ENCODE assay signal across 13 mouse cellular contexts in the genomic region with DNA sequence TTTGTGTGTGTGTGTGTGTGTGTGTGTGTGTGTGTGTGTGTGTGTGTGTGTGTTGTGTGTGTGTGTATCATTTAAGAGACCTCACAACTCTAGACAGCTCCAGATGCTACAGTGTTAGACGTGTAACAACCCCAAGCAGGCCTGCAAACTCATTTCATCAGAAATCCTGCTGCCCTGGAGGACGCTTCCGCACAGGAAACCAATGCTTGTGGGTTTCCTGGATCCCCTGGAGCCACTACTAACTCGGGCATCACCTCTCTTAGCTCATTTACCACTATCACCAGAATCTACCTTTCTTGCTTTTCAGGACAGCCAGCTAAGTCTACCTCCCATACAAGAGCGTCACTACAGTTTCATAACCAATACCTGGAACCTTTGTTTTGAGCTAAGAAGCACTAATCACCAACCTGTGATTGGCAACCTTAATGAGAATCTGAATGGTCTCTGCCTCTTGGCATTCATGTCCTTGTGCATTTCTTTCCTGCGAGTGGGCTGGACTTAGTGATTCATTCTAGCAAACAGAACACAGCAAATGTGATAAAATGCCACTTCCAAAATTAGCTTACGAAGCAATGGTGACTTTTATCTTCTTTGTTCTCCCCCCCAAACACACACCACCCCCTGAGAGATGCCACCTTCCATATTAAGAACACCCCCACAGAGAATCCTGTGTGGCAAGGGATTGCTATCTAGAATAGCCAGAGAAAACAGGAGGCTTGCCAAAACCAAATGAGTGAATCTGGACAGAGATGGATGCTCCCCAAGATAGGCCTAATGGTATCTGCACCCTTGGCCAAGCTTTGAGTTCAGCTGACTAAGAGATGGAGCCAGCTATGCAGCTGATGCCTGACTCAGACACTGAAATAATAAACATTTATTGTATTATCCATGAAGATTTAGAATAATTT.
DNase-seq lines count a peak whose midpoint lies in the region; ATAC-seq and TF ChIP-seq lines count a peak whose summit lies in the region.
"Had no signal": no experiment of that assay in that cellular context is flagged by ENCODE, and none has a peak within 500 bp of the region (broad histone marks: within the 10 kb centered on the region; RNA-seq: fewer than 3 reads in every experiment).

No protein-coding gene starts in this region.

- no peaks in the 10 kb centered on the region for H3K27me3 ChIP-seq in lung, embryonic 14.5 days (ENCODE audit: insufficient read depth, low read length)
- H3K27me3 ChIP-seq in cerebellum, adult 2 months (ENCODE audit: control insufficient read depth, insufficient read depth, low read length), result no peaks in the 10 kb centered on the region
- no peaks in the 10 kb centered on the region for H3K27me3 ChIP-seq in hindbrain, embryonic 13.5 days
- H3K27me3 ChIP-seq: intestine, embryonic 15.5 days; limb, embryonic 13.5 days had no signal

- no peak for TF ChIP-seq CTCF in lung, embryonic 14.5 days (IDR thresholded peaks at IDR 0.05; ENCODE audit: low read depth)
- TF ChIP-seq CTCF in cerebellum, adult 2 months (IDR thresholded peaks at IDR 0.05; ENCODE audit: borderline replicate concordance, insufficient read depth, low read depth, low read length), result no peak

- no peak overlapping the region for H3K4me3 ChIP-seq in lung, embryonic 14.5 days (ENCODE audit: low read depth, low read length)
- no peak overlapping the region for H3K4me3 ChIP-seq in cerebellum, adult 2 months (replicated peaks; ENCODE audit: insufficient read depth, low read depth, low read length)
- H3K4me3 ChIP-seq in hindbrain, embryonic 13.5 days, result no peak overlapping the region
- H3K4me3 ChIP-seq: heart, embryonic 10.5 days; intestine, embryonic 15.5 days; limb, embryonic 13.5 days had no signal

- no peak overlapping the region for H3K27ac ChIP-seq in lung, embryonic 14.5 days (ENCODE audit: low read depth)
- peak overlapping the region; percentile 89 for H3K27ac ChIP-seq in cerebellum, adult 2 months (ENCODE audit: insufficient read depth, low read length)
- no peak overlapping the region for H3K27ac ChIP-seq in hindbrain, embryonic 13.5 days
- H3K27ac ChIP-seq: heart, embryonic 10.5 days; intestine, embryonic 15.5 days; limb, embryonic 13.5 days had no signal

- no peak overlapping the region for H3K9ac ChIP-seq in lung, embryonic 14.5 days
- H3K9ac ChIP-seq in hindbrain, embryonic 13.5 days, result no peak overlapping the region
- H3K9ac ChIP-seq: intestine, embryonic 15.5 days; limb, embryonic 13.5 days; liver, postnatal 0 days had no signal

- TF ChIP-seq POLR2A in cerebellum, adult 2 months (IDR thresholded peaks at IDR 0.05; ENCODE audit: borderline replicate concordance, insufficient read depth, low read length), result no peak

- H3K36me3 ChIP-seq in lung, embryonic 14.5 days (ENCODE audit: insufficient read depth), result no peaks in the 10 kb centered on the region
- H3K36me3 ChIP-seq in hindbrain, embryonic 13.5 days, result no peaks in the 10 kb centered on the region
- H3K36me3 ChIP-seq: heart, embryonic 10.5 days; intestine, embryonic 15.5 days; limb, embryonic 13.5 days had no signal

- H3K9me3 ChIP-seq in lung, embryonic 14.5 days (ENCODE audit: low read depth, low read length), result no peaks in the 10 kb centered on the region
- no peaks in the 10 kb centered on the region for H3K9me3 ChIP-seq in hindbrain, embryonic 13.5 days
- H3K9me3 ChIP-seq: heart, embryonic 10.5 days; intestine, embryonic 15.5 days; limb, embryonic 13.5 days had no signal

- no peak overlapping the region for H3K4me2 ChIP-seq in lung, embryonic 14.5 days
- H3K4me2 ChIP-seq in hindbrain, embryonic 13.5 days, result no peak overlapping the region
- H3K4me2 ChIP-seq: intestine, embryonic 15.5 days; limb, embryonic 13.5 days had no signal

- no peaks in the 10 kb centered on the region for H3K4me1 ChIP-seq in lung, embryonic 14.5 days (ENCODE audit: insufficient read depth)
- peaks cover 23% of the 10 kb centered on the region for H3K4me1 ChIP-seq in cerebellum, adult 2 months (ENCODE audit: control insufficient read depth, insufficient read depth, low read length)
- H3K4me1 ChIP-seq in hindbrain, embryonic 13.5 days (replicated peaks), result no peaks in the 10 kb centered on the region
- H3K4me1 ChIP-seq: heart, embryonic 10.5 days; intestine, embryonic 15.5 days had no signal

- peak; percentile 54 for DNase-seq in lung, embryonic 14.5 days
- no peak for DNase-seq in lung, postnatal 4 days
- peak; percentile 94 for DNase-seq in NIH3T3 (ENCODE audit: low read depth)
- peak; percentile 64 to 95 for DNase-seq in cerebellum, adult 2 months
- DNase-seq in gastrocnemius, postnatal 14 days, result no peak
- no peak for DNase-seq in thymus, adult 18-20 months
- DNase-seq: heart, postnatal 4 days; liver, postnatal 0 days had no signal

- WGBS in lung, embryonic 14.5 days, result 77% methylated on average over 7 of the region's 7 CpGs
- WGBS in cerebellum, adult 2 months, result 25% methylated on average over 7 of the region's 7 CpGs
- 90% methylated on average over 7 of the region's 7 CpGs for WGBS in hindbrain, embryonic 13.5 days

- intact Hi-C loops in gastrocnemius, postnatal 14 days (cut with DNase I; ENCODE audit: low total_unique reads), result no loop called here

- peak; percentile 56; the same call in 1 of the 2 replicates for ATAC-seq in lung, embryonic 14.5 days (ENCODE audit: insufficient read depth)
- ATAC-seq in hematopoietic stem cell, adult 5-6 weeks (replicated peaks in 1 of 2; ENCODE audit: insufficient read depth in 1 of 2, low FRiP score in 2 of 2, low TSS enrichment in 1 of 2, low read depth in 1 of 2, poor library complexity in 2 of 2, severe bottlenecking in 2 of 2), result peak; percentile 62 to 65; a peak in 3 of 4 replicates
- no peak for ATAC-seq in hindbrain, embryonic 13.5 days (ENCODE audit: low FRiP score)
- ATAC-seq: intestine, embryonic 15.5 days; liver, postnatal 0 days had no signal

Comparison
In these comparisons a context has a peak if more than half of its experiments do, and no peak if none do; other contexts are left out.
1. DNase-seq: peak in lung, embryonic 14.5 days (single experiment), NIH3T3 (single experiment) and cerebellum, adult 2 months (2 of 2); none in lung, postnatal 4 days (0 of 2), gastrocnemius, postnatal 14 days (single experiment) and thymus, adult 18-20 months (0 of 2).